Comparison of ENCODE assay signal across 8 mouse cellular contexts in the genomic region with DNA sequence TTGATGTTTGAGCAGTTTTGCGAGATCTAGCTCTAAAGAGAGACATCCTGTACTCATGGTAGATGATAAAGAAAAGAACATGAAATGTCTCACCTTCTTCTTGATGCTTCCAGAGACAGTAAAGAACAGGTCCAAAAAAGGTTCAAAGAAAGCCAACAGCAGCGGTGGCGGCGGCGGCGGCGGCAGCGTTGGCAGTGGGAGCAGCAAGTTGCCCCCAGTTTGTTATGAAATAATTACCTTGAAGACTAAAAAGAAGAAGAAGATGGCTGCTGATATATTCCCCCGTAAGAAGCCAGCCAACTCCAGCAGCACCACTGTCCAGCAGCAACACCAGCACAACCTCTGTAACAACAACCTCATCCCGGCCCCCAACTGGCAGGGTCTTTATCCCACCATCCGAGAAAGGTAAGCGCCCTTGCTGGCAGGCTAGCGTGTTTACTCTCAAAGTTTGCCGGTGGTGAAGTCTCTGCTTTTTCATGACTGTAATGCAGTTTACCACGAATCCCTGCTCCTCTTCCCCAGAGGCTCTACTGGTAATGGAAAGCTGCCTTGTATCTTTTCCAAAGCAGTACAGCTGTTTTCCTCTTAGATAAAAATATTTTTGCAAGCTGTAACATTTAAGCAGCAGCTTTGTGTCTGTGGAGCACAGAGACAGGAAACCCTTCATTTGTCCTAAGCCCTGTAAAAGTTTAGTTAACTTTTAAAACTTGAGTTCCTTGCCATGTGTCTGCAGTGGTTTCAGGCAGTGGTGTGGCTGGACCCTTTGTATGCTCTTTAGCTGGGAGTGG. TPM values are rescaled to one million over a fixed set of nuclear protein-coding genes. Genes with fewer than 3 reads are reported as not detected.
DNase-seq lines count a peak whose midpoint lies in the region; ATAC-seq and TF ChIP-seq lines count a peak whose summit lies in the region.

No protein-coding gene starts in this region.

- no peak overlapping the region for H3K9ac ChIP-seq in forebrain, embryonic 12.5 days
- peak overlapping the region; percentile 43 for H3K9ac ChIP-seq in intestine, embryonic 14.5 days (ENCODE audit: low read length)
- peak overlapping the region; percentile 42 for H3K9ac ChIP-seq in midbrain, embryonic 15.5 days

- DNase-seq in layer of hippocampus, adult 2 months (ENCODE audit: low spot score in 2 of 2): no peak
- no peak for DNase-seq in layer of hippocampus, postnatal 25 days (ENCODE audit: extremely low spot score in 1 of 2, low spot score in 1 of 2)
- no peak for DNase-seq in intestine, embryonic 14.5 days (ENCODE audit: low spot score)
- no peak for DNase-seq in right cerebral cortex, postnatal 10 days (ENCODE audit: low spot score in 2 of 2)
- no peak for DNase-seq in urinary bladder, postnatal 10 days (ENCODE audit: low spot score)
- no peak for DNase-seq in thymus, adult 18-20 months

- no peaks in the 10 kb centered on the region for H3K27me3 ChIP-seq in forebrain, embryonic 12.5 days
- H3K27me3 ChIP-seq in intestine, embryonic 14.5 days (replicated peaks; ENCODE audit: control insufficient read depth, insufficient read depth, low read length): no peaks in the 10 kb centered on the region
- H3K27me3 ChIP-seq in midbrain, embryonic 15.5 days (replicated peaks): no peaks in the 10 kb centered on the region

- no peak for ATAC-seq in forebrain, embryonic 12.5 days (ENCODE audit: low FRiP score)
- ATAC-seq in intestine, embryonic 14.5 days (replicated peaks; ENCODE audit: low FRiP score, low TSS enrichment, low read depth): no peak
- ATAC-seq in midbrain, embryonic 15.5 days (replicated peaks): no peak; the same call in 1 of the 2 replicates

- H3K9me3 ChIP-seq in forebrain, embryonic 12.5 days: no peaks in the 10 kb centered on the region
- H3K9me3 ChIP-seq in intestine, embryonic 14.5 days (ENCODE audit: control insufficient read depth, low read length): no peaks in the 10 kb centered on the region
- no peaks in the 10 kb centered on the region for H3K9me3 ChIP-seq in midbrain, embryonic 15.5 days

- peak overlapping the region; percentile 51 for H3K4me2 ChIP-seq in forebrain, embryonic 12.5 days
- peak overlapping the region; percentile 52 for H3K4me2 ChIP-seq in intestine, embryonic 14.5 days (ENCODE audit: low read length)
- H3K4me2 ChIP-seq in midbrain, embryonic 15.5 days: peak overlapping the region; percentile 55

- H3K4me3 ChIP-seq in layer of hippocampus, adult 2 months: peak overlapping the region; percentile 74
- H3K4me3 ChIP-seq in forebrain, embryonic 12.5 days (replicated peaks): peak overlapping the region; percentile 29
- peak overlapping the region; percentile 39 for H3K4me3 ChIP-seq in intestine, embryonic 14.5 days (ENCODE audit: low read depth, low read length)
- peak overlapping the region; percentile 44 for H3K4me3 ChIP-seq in midbrain, embryonic 15.5 days

- H3K4me1 ChIP-seq in forebrain, embryonic 12.5 days: peaks cover 35% of the 10 kb centered on the region
- peaks cover 39% of the 10 kb centered on the region for H3K4me1 ChIP-seq in intestine, embryonic 14.5 days (replicated peaks; ENCODE audit: control insufficient read depth, insufficient read depth, low read length)
- peaks cover 40% of the 10 kb centered on the region for H3K4me1 ChIP-seq in midbrain, embryonic 15.5 days

- H3K27ac ChIP-seq in layer of hippocampus, adult 2 months: peak overlapping the region; percentile 94
- no peak overlapping the region for H3K27ac ChIP-seq in forebrain, embryonic 12.5 days
- H3K27ac ChIP-seq in intestine, embryonic 14.5 days (ENCODE audit: low read depth): peak overlapping the region; percentile 80
- H3K27ac ChIP-seq in midbrain, embryonic 15.5 days: peak overlapping the region; percentile 76

- TF ChIP-seq CTCF in layer of hippocampus, adult 2 months (conservative IDR thresholded peaks at IDR 0.05): no peak

- WGBS in forebrain, embryonic 12.5 days: 65% methylated on average over 15 of the region's 15 CpGs
- WGBS in intestine, embryonic 14.5 days: 53% methylated on average over 15 of the region's 15 CpGs
- WGBS in midbrain, embryonic 15.5 days: 58% methylated on average over 15 of the region's 15 CpGs

- H3K36me3 ChIP-seq in forebrain, embryonic 12.5 days (replicated peaks): peaks cover 14% of the 10 kb centered on the region
- H3K36me3 ChIP-seq in intestine, embryonic 14.5 days (ENCODE audit: control insufficient read depth, insufficient read depth, low read length): peaks cover 24% of the 10 kb centered on the region
- peaks cover 7% of the 10 kb centered on the region; the same call in 1 of the 2 replicates for H3K36me3 ChIP-seq in midbrain, embryonic 15.5 days (replicated peaks)

RNA-seq across cellular contexts. Expression of gene Btbd3, which starts 22.7 kb away (rescaled TPM):
- 100 to 1,000 TPM; 209 to 210 TPM for total RNA-seq in layer of hippocampus, adult 2 months (2021)
- 100 to 1,000 TPM; 184 to 211 TPM for total RNA-seq in layer of hippocampus, postnatal 25 days (2021)
- 15.3 and 16.2 TPM in 2 replicates for polyA plus RNA-seq in forebrain, embryonic 12.5 days (2016; fragmentation: Nextera tagmentation; extraction: Ambion mirVana)
- polyA plus RNA-seq in intestine, embryonic 14.5 days (2014; fragmentation: Nextera tagmentation; extraction: Ambion mirVana): 32.4 and 34.3 TPM in 2 replicates
- polyA plus RNA-seq in midbrain, embryonic 15.5 days (2015; fragmentation: Nextera tagmentation; extraction: Ambion mirVana): 36.0 and 42.3 TPM in 2 replicates
